Mouse (Mus musculus): ENCODE data around the gene Hoxa5. TPM values are rescaled to one million over a fixed set of nuclear protein-coding genes. Genes with fewer than 3 reads are reported as not detected.

Hoxa5 gene
- total and polyA plus RNA-seq, 2 experiments from 2014 or later = 81.7 to 108 TPM

DNA sequence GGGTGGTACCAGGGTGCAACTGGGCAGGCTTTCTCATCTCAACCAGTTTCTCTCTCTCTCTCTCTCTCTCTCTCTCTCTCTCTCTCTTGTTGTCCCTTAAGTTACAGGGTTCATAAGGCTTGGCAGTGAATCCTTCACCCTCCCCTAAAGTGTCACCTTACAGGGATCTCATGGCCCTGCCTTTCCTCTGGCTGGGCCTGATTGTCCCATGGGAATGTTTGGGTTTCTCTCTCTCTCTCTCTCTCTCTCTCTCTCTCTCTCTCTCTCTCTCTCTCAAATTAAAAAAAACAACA lies 3.2 kb upstream of the Hoxa5 start:
- ATAC-seq = no peak
- no peak for TF ChIP-seq CTCF (IDR thresholded peaks at IDR 0.05; ENCODE audit: low read depth)
- no peak for DNase-seq (ENCODE audit: low spot score)
- H3K4me2 ChIP-seq (ENCODE audit: low read depth, low read length) = no peak overlapping the region
- H3K4me3 ChIP-seq (ENCODE audit: low read length) = no peak overlapping the region
- H3K9ac ChIP-seq (replicated peaks; ENCODE audit: low read length) = no peak overlapping the region
- no peaks in the 10 kb centered on the region for H3K9me3 ChIP-seq (ENCODE audit: low read length)
- peaks cover 86% of the 10 kb centered on the region for H3K27me3 ChIP-seq (ENCODE audit: insufficient read depth, low read length)
- H3K36me3 ChIP-seq (ENCODE audit: insufficient read depth, low read length) = no peaks in the 10 kb centered on the region
- no peak overlapping the region for H3K27ac ChIP-seq
- no peaks in the 10 kb centered on the region for H3K4me1 ChIP-seq (ENCODE audit: insufficient read depth, low read length)

- Histone ChIP-seq H3K4me1 (ENCODE audit: insufficient read depth, low read length) (no peaks in the 10 kb centered on the region), H3K4me3 (ENCODE audit: low read length) (no peak overlapping the region), H3K27ac (no peak overlapping the region), H3K9me3 (ENCODE audit: low read length) (no peaks in the 10 kb centered on the region), H3K27me3 (ENCODE audit: insufficient read depth, low read length) (peaks cover 86% of the 10 kb centered on the region), H3K9ac (replicated peaks; ENCODE audit: low read length) (no peak overlapping the region), H3K4me2 (ENCODE audit: low read depth, low read length) (0 out of 2 replicates have a peak overlapping the region, but pooled peaks have one; percentile 19), H3K36me3 (ENCODE audit: insufficient read depth, low read length) (no peaks in the 10 kb centered on the region)
- DNase-seq (ENCODE audit: low spot score) (no peak), ATAC-seq (no peak)
- no peak for TF ChIP-seq CTCF (IDR thresholded peaks at IDR 0.05; ENCODE audit: low read depth)
- WGBS = 7% methylated on average over 4 of the region's 4 CpGs
These were observed 2.7 kb upstream of the Hoxa5 start for GRCm38 (mm10) chr6:52206882-52207683.

- no peak for TF ChIP-seq CTCF (IDR thresholded peaks at IDR 0.05; ENCODE audit: low read depth)
- no peaks in the 10 kb centered on the region for H3K4me1 ChIP-seq (ENCODE audit: insufficient read depth, low read length)
- H3K27me3 ChIP-seq (ENCODE audit: insufficient read depth, low read length) = peaks cover 87% of the 10 kb centered on the region
- 3% methylated on average over 55 of the region's 55 CpGs for WGBS
- no peaks in the 10 kb centered on the region for H3K36me3 ChIP-seq (ENCODE audit: insufficient read depth, low read length)
- no peak for DNase-seq (ENCODE audit: low spot score)
- H3K4me2 ChIP-seq (ENCODE audit: low read depth, low read length) = peak overlapping the region; percentile 19
- no peaks in the 10 kb centered on the region for H3K9me3 ChIP-seq (ENCODE audit: low read length)
- H3K9ac ChIP-seq (replicated peaks; ENCODE audit: low read length) = no peak overlapping the region
- peak overlapping the region; percentile 38 for H3K27ac ChIP-seq
- ATAC-seq = no peak
- H3K4me3 ChIP-seq (ENCODE audit: low read length) = no peak overlapping the region
These were observed 1.5 kb upstream of the Hoxa5 start for GRCm38 (mm10) chr6:52205638-52206621.

- peak overlapping the region; percentile 52; the same call in 1 of the 2 replicates for H3K4me2 ChIP-seq (ENCODE audit: low read depth, low read length)
- no peak for ATAC-seq
- 8% methylated on average over 14 of the region's 14 CpGs for WGBS
- H3K4me3 ChIP-seq (ENCODE audit: low read length) = no peak overlapping the region
- H3K27ac ChIP-seq = peak overlapping the region; percentile 38; the same call in 1 of the 2 replicates
- no peaks in the 10 kb centered on the region for H3K4me1 ChIP-seq (ENCODE audit: insufficient read depth, low read length)
- H3K27me3 ChIP-seq (ENCODE audit: insufficient read depth, low read length) = peaks cover 87% of the 10 kb centered on the region
- H3K36me3 ChIP-seq (ENCODE audit: insufficient read depth, low read length) = no peaks in the 10 kb centered on the region
- H3K9me3 ChIP-seq (ENCODE audit: low read length) = no peaks in the 10 kb centered on the region
- DNase-seq (ENCODE audit: low spot score) = no peak
- no peak for TF ChIP-seq CTCF (IDR thresholded peaks at IDR 0.05; ENCODE audit: low read depth)
- H3K9ac ChIP-seq (replicated peaks; ENCODE audit: low read length) = no peak overlapping the region
These were observed 834 bp upstream of the Hoxa5 start for GRCm38 (mm10) chr6:52205221-52205620.

- 0 out of 2 replicates have a peak, but pooled peaks have one; percentile 40 for ATAC-seq
- WGBS = 0% methylated on average over 33 of the region's 46 CpGs
These were observed 877 bp downstream of the Hoxa5 start for GRCm38 (mm10) chr6:52203371-52204049.

DNA sequence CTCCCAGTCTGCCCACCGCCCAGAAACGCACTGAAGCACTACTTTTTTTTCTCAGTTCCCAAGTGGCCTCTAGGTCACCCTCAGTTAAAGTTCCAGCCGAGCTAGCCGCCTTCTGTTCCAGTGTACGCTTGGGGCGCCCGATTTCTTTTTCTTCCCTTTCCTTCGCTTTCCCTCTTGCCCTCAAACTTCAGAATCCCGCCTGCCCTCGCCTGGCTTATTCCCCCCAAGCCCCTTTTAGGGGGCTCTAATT lies 1.3 kb downstream of the Hoxa5 start:
- H3K27ac ChIP-seq = no peak overlapping the region
- no peak for DNase-seq (ENCODE audit: low spot score)
- no peak for ATAC-seq
- H3K4me2 ChIP-seq (ENCODE audit: low read depth, low read length) = peak overlapping the region; percentile 52
- H3K9me3 ChIP-seq (ENCODE audit: low read length) = no peaks in the 10 kb centered on the region
- no peaks in the 10 kb centered on the region for H3K4me1 ChIP-seq (ENCODE audit: insufficient read depth, low read length)
- H3K27me3 ChIP-seq (ENCODE audit: insufficient read depth, low read length) = peaks cover 87% of the 10 kb centered on the region
- H3K9ac ChIP-seq (replicated peaks; ENCODE audit: low read length) = 0 out of 2 replicates have a peak overlapping the region, but pooled peaks have one; percentile 44
- H3K36me3 ChIP-seq (ENCODE audit: insufficient read depth, low read length) = no peaks in the 10 kb centered on the region
- under 1% methylated on average over 10 of the region's 10 CpGs for WGBS
- H3K4me3 ChIP-seq (ENCODE audit: low read length) = peak overlapping the region; percentile 41
- no peak for TF ChIP-seq CTCF (IDR thresholded peaks at IDR 0.05; ENCODE audit: low read depth)

More at GRCm38 (mm10) chr6:52203371-52204049, 877 bp downstream of the Hoxa5 start:
- Histone ChIP-seq H3K4me3 (ENCODE audit: low read length) (peak overlapping the region; percentile 41), H3K27me3 (ENCODE audit: insufficient read depth, low read length) (peaks cover 87% of the 10 kb centered on the region), H3K9ac (replicated peaks; ENCODE audit: low read length) (peak overlapping the region; percentile 44), H3K9me3 (ENCODE audit: low read length) (no peaks in the 10 kb centered on the region), H3K4me2 (ENCODE audit: low read depth, low read length) (peak overlapping the region; percentile 52), H3K36me3 (ENCODE audit: insufficient read depth, low read length) (no peaks in the 10 kb centered on the region), H3K4me1 (ENCODE audit: insufficient read depth, low read length) (no peaks in the 10 kb centered on the region), H3K27ac (peak overlapping the region; percentile 69)
- DNase-seq (ENCODE audit: low spot score) = no peak
- no peak for TF ChIP-seq CTCF (IDR thresholded peaks at IDR 0.05; ENCODE audit: low read depth)
